Mouse (Mus musculus): Measurements from ENCODE around the gene 1110059E24Rik.

DNA sequence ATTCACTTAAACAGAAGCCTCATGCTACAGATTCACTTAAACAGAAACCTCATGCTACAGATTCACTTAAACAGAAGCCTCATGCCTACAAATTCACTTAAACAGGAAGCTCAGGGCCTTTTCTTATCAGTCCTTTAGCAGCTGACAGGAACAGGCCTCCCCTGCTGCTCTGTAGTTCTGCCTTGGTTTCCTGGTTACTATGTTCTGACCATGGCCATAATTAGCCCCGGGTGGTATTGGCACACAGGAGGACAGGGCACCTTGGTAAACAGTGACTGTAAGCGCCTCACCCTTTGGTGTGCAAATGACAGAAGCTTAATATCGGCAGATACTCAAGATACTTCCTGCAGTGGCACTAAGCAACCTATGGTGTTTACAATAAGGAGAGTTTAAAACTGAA is 48.9 kb downstream of the 1110059E24Rik start:
- no peak for TF ChIP-seq CTCF (IDR thresholded peaks at IDR 0.05; ENCODE audit: low read depth)
- no peak for TF ChIP-seq EP300 (IDR thresholded peaks at IDR 0.05; ENCODE audit: low read depth)

All from liver, embryonic 14.5 days (tissue).